Comparison of ENCODE assay signal across 8 mouse cellular contexts in genomic region chr13:21855146-21855545, GRCm38 (mm10). TPM values are rescaled to one million over a fixed set of nuclear protein-coding genes. Genes with fewer than 3 reads are reported as not detected.
DNase-seq lines count a peak whose midpoint lies in the region; ATAC-seq and TF ChIP-seq lines count a peak whose summit lies in the region.

No protein-coding gene starts in this region.

- no peak overlapping the region for H3K27ac ChIP-seq in MEL (ENCODE audit: control insufficient read depth, low read depth, low read length)
- no peak overlapping the region for H3K27ac ChIP-seq in hindbrain, embryonic 16.5 days (ENCODE audit: low read depth, low read length)

- no peaks in the 10 kb centered on the region for H3K79me2 ChIP-seq in MEL (ENCODE audit: control insufficient read depth, insufficient read depth, low read length, poor library complexity)

- no peak for TF ChIP-seq RAD21 in MEL (IDR thresholded peaks at IDR 0.05; ENCODE audit: low read depth, low read length)

- no peaks in the 10 kb centered on the region for H3K9me3 ChIP-seq in MEL (replicated peaks; ENCODE audit: insufficient read depth, low read length)
- H3K9me3 ChIP-seq in hindbrain, embryonic 16.5 days (ENCODE audit: control insufficient read depth, low read length): no peaks in the 10 kb centered on the region

- H3K36me3 ChIP-seq in MEL (ENCODE audit: control insufficient read depth in 1 of 2, insufficient read depth in 2 of 2, low read length in 2 of 2): peaks cover 0 to 19% of the 10 kb centered on the region in 2 experiments; a peak in 2 of 4 replicates
- H3K36me3 ChIP-seq in hindbrain, embryonic 16.5 days (ENCODE audit: control insufficient read depth, insufficient read depth, low read length): no peaks in the 10 kb centered on the region

- no peaks in the 10 kb centered on the region; a peak in 1 of 4 replicates for H3K27me3 ChIP-seq in MEL (ENCODE audit: control insufficient read depth in 1 of 2, insufficient read depth in 2 of 2, low read length in 2 of 2)
- H3K27me3 ChIP-seq in hindbrain, embryonic 16.5 days (replicated peaks; ENCODE audit: control insufficient read depth, insufficient read depth, low read length): no peaks in the 10 kb centered on the region

- peak overlapping the region; percentile 46 for H3K4me2 ChIP-seq in hindbrain, embryonic 16.5 days (ENCODE audit: low read length)

- whole genome bisulfite sequencing in hindbrain, embryonic 16.5 days: 1% methylated on average over 11 of the region's 11 CpGs

- TF ChIP-seq EP300 in MEL (IDR thresholded peaks at IDR 0.05; ENCODE audit: low read depth in 1 of 2, low read length in 2 of 2): no peak

- peak; percentile 87 for DNase-seq in MEL (ENCODE audit: low read depth, low spot score)
- DNase-seq in cerebellum, adult 11 months: peak; percentile 88
- DNase-seq in left cerebral cortex, adult 18-20 months (ENCODE audit: low spot score in 2 of 2): peak; percentile 87 to 91
- peak; percentile 31 to 44 for DNase-seq in lung, postnatal 4 days
- DNase-seq in right cerebral cortex, adult 2 months (ENCODE audit: low spot score in 2 of 2): peak; percentile 93 to 95
- peak; percentile 91 for DNase-seq in yolk sac, embryonic 10.5 days (ENCODE audit: low spot score)

- no peak overlapping the region for H3K4me3 ChIP-seq in MEL (ENCODE audit: control insufficient read depth in 1 of 2, insufficient read depth in 1 of 2, low read depth in 2 of 2, low read length in 2 of 2)
- peak overlapping the region; percentile 40 for H3K4me3 ChIP-seq in hindbrain, embryonic 16.5 days (ENCODE audit: low read length)

- H3K9ac ChIP-seq in MEL (ENCODE audit: control insufficient read depth, low read depth, low read length, poor library complexity, severe bottlenecking): no peak overlapping the region
- H3K9ac ChIP-seq in hindbrain, embryonic 16.5 days (ENCODE audit: low read depth, low read length): no peak overlapping the region; the same call in 1 of the 2 replicates

- peaks cover 0 to 16% of the 10 kb centered on the region in 2 experiments; a peak in 2 of 4 replicates for H3K4me1 ChIP-seq in MEL (ENCODE audit: control insufficient read depth in 1 of 2, insufficient read depth in 2 of 2, low read length in 2 of 2)
- H3K4me1 ChIP-seq in hindbrain, embryonic 16.5 days (ENCODE audit: control insufficient read depth, insufficient read depth, low read depth, low read length): no peaks in the 10 kb centered on the region

- ATAC-seq in frontal cortex, adult (ENCODE audit: low TSS enrichment): peak; percentile 74; the same call in 1 of the 2 replicates
- ATAC-seq in hindbrain, embryonic 16.5 days: peak; percentile 93

- TF ChIP-seq POLR2A in MEL (IDR thresholded peaks at IDR 0.05; ENCODE audit: control insufficient read depth in 1 of 2, insufficient read depth in 1 of 2, low read depth in 1 of 2, low read length in 2 of 2, poor library complexity in 1 of 2): no peak

- no peak for TF ChIP-seq CTCF in MEL (IDR thresholded peaks at IDR 0.05 in 2 of 3, conservative IDR thresholded peaks at IDR 0.05 in 1 of 3; ENCODE audit: control insufficient read depth in 1 of 3, insufficient read depth in 1 of 3, low read depth in 2 of 3, low read length in 3 of 3, poor library complexity in 1 of 3, severe bottlenecking in 1 of 3)

TF ChIP-seq in MEL, 35 proteins besides CTCF, POLR2A, EP300 and RAD21:
- 0 out of 2 replicates have a peak, but pooled peaks have one; percentile 47 for TF ChIP-seq E2F4 (IDR thresholded peaks at IDR 0.05; ENCODE audit: borderline replicate concordance, low read depth, low read length)
- no peak for TF ChIP-seq NELFE (IDR thresholded peaks at IDR 0.05; ENCODE audit: low read depth, low read length)
- peak; percentile 97 for TF ChIP-seq MAFK (IDR thresholded peaks at IDR 0.05; ENCODE audit: borderline replicate concordance, low read depth, low read length)
- no peak for TF ChIP-seq TCF12 (IDR thresholded peaks at IDR 0.05; ENCODE audit: low read depth, low read length)
- TF ChIP-seq ELF1 (IDR thresholded peaks at IDR 0.05; ENCODE audit: low read depth, low read length): 0 out of 2 replicates have a peak, but pooled peaks have one; percentile 39
- peak; percentile 99 for TF ChIP-seq TBP (IDR thresholded peaks at IDR 0.05; ENCODE audit: low read depth, low read length)
TF ChIP-seq in MEL: peak in this region for 4.

RNA-seq across cellular contexts. Expression of gene Hist1h2br, which starts 21.6 kb away (rescaled TPM):
- total RNA-seq in MEL (2012; rRNA removed): 2,013 and 2,821 TPM in 2 replicates
- 1 to 10 TPM in 1 of 2 experiments, not detected in 1; 6.0 TPM for polyA plus RNA-seq in MEL (2012; ENCODE audit: insufficient read depth in 1 of 2, insufficient read length in 2 of 2, low read depth in 1 of 2, low replicate concordance in 2 of 2, missing spikeins in 1 of 2)
- 3.8 and 4.2 TPM in 2 replicates for polyA plus RNA-seq in hindbrain, embryonic 16.5 days (2015; fragmentation: Nextera tagmentation; extraction: Ambion mirVana)
- total RNA-seq in left cerebral cortex, adult 18-20 months (2021): 10 to 100 TPM; 22.9 to 33.6 TPM

RNA-seq across cellular contexts. Expression of gene Hist1h2ap, which starts 21.8 kb away (rescaled TPM):
- total RNA-seq in MEL (2012; rRNA removed): 3,706 and 4,747 TPM in 2 replicates
- 100 to 1,000 TPM in 1 of 2 experiments, not detected in 1; 727 TPM for polyA plus RNA-seq in MEL (2012; ENCODE audit: insufficient read depth in 1 of 2, insufficient read length in 2 of 2, low read depth in 1 of 2, low replicate concordance in 2 of 2, missing spikeins in 1 of 2)
- polyA plus RNA-seq in hindbrain, embryonic 16.5 days (2015; fragmentation: Nextera tagmentation; extraction: Ambion mirVana): 530 and 568 TPM in 2 replicates
- 10 to 100 TPM; 27.2 to 27.7 TPM for total RNA-seq in left cerebral cortex, adult 18-20 months (2021)

RNA-seq across cellular contexts. Expression of gene Hist1h4n, which starts 23.1 kb away (rescaled TPM):
- 9,853 and 10,418 TPM in 2 replicates for total RNA-seq in MEL (2012; rRNA removed)
- 1 to 10 TPM in 1 of 2 experiments, not detected in 1; 9.0 TPM for polyA plus RNA-seq in MEL (2012; ENCODE audit: insufficient read depth in 1 of 2, insufficient read length in 2 of 2, low read depth in 1 of 2, low replicate concordance in 2 of 2, missing spikeins in 1 of 2)
- 2.9 and 4.2 TPM in 2 replicates for polyA plus RNA-seq in hindbrain, embryonic 16.5 days (2015; fragmentation: Nextera tagmentation; extraction: Ambion mirVana)
- 10 to 100 TPM; 48.9 to 61.1 TPM for total RNA-seq in left cerebral cortex, adult 18-20 months (2021)

RNA-seq across cellular contexts. Expression of gene Hist1h4m, which starts 43.6 kb away (rescaled TPM):
- total RNA-seq in MEL (2012; rRNA removed): 28.0 and 49.2 TPM in 2 replicates
- 10 to 100 TPM in 1 of 2 experiments, not detected in 1; 27.5 TPM for polyA plus RNA-seq in MEL (2012; ENCODE audit: insufficient read depth in 1 of 2, insufficient read length in 2 of 2, low read depth in 1 of 2, low replicate concordance in 2 of 2, missing spikeins in 1 of 2)
- not detected in 2 replicates for polyA plus RNA-seq in hindbrain, embryonic 16.5 days (2015; fragmentation: Nextera tagmentation; extraction: Ambion mirVana)
- 100 to 1,000 TPM; 252 to 307 TPM for total RNA-seq in left cerebral cortex, adult 18-20 months (2021)

RNA-seq across cellular contexts. Expression of gene Hist1h2ao, which starts 44.9 kb away (rescaled TPM):
- total RNA-seq in MEL (2012; rRNA removed): 1.6 TPM in 1 of 2 replicates, not detected in the other
- 1,000 to 10,000 TPM in 1 of 2 experiments, not detected in 1; 1,152 TPM for polyA plus RNA-seq in MEL (2012; ENCODE audit: insufficient read depth in 1 of 2, insufficient read length in 2 of 2, low read depth in 1 of 2, low replicate concordance in 2 of 2, missing spikeins in 1 of 2)
- polyA plus RNA-seq in hindbrain, embryonic 16.5 days (2015; fragmentation: Nextera tagmentation; extraction: Ambion mirVana): not detected in 2 replicates
- 1 to 10 TPM in 1 of 2 experiments, not detected in 1; 6.2 TPM for total RNA-seq in left cerebral cortex, adult 18-20 months (2021)

Comparison
In these comparisons a context has a peak if more than half of its experiments do, and no peak if none do; other contexts are left out.
1. DNase-seq: peak in every context shown above with its lines; median percentile 94 in right cerebral cortex, adult 2 months; 91 in yolk sac, embryonic 10.5 days; 89 in left cerebral cortex, adult 18-20 months; 88 in cerebellum, adult 11 months; 87 in MEL; 38 in lung, postnatal 4 days.
2. RNA of gene Hist1h2br, which starts 21.6 kb away (total RNA-seq): 2,013 to 2,821 TPM in MEL; 22.9 to 33.6 TPM in left cerebral cortex, adult 18-20 months; every median in the first group is over 10 times any median in the second.
3. RNA of gene Hist1h2ap, which starts 21.8 kb away (total RNA-seq): 3,706 to 4,747 TPM in MEL; 27.2 to 27.7 TPM in left cerebral cortex, adult 18-20 months; every median in the first group is over 100 times any median in the second.
4. RNA of gene Hist1h4n, which starts 23.1 kb away (total RNA-seq): 9,853 to 10,418 TPM in MEL; 48.9 to 61.1 TPM in left cerebral cortex, adult 18-20 months; every median in the first group is over 100 times any median in the second.